Mouse (Mus musculus) liver, embryonic 11.5 days (tissue): Measurements from ENCODE around the gene Hoxc5. TPM values are rescaled to one million over a fixed set of nuclear protein-coding genes. Genes with fewer than 3 reads are reported as not detected.

Source experiments
- ATAC-seq: fragments of 200-750 bp; cut with Nextera tagmentation; replicated peaks from 2 replicates; pipeline ENCODE4 v1.8.0; 2017; ENCODE audit warnings: moderate number of reproducible peaks, mild to moderate bottlenecking, moderate TSS enrichment, moderate library complexity; ENCODE audit not compliant: low FRiP score
- DNase-seq: peaks from one replicate; pipeline ENCODE4 v3.0.0-alpha.2; 2017; ENCODE audit warnings: low spot score
- H3K27ac ChIP-seq: fragments of 300-500 bp; sonication (generic); 2 replicates; pipeline ENCODE4 v1.5.1; 2014; ENCODE audit warnings: mild to moderate bottlenecking, low read depth, low read length, control low read depth
- H3K27me3 ChIP-seq: fragments of 300-500 bp; sonication (generic); replicated peaks from 2 replicates; pipeline ENCODE4 v1.6.1; 2014; ENCODE audit warnings: low read length, mixed read lengths; ENCODE audit not compliant: control insufficient read depth, insufficient read depth
- H3K36me3 ChIP-seq: fragments of 300-500 bp; sonication (generic); 2 replicates; pipeline ENCODE4 v1.6.1; 2014; ENCODE audit warnings: mild to moderate bottlenecking, low read length, moderate library complexity, mixed read lengths; ENCODE audit not compliant: control insufficient read depth, insufficient read depth
- H3K4me1 ChIP-seq: fragments of 300-500 bp; sonication (generic); replicated peaks from 2 replicates; pipeline ENCODE4 v1.6.1; 2014; ENCODE audit warnings: low read length, mixed read lengths; ENCODE audit not compliant: control insufficient read depth, insufficient read depth
- H3K4me2 ChIP-seq: fragments of 300-500 bp; sonication (generic); 2 replicates; pipeline ENCODE4 v1.6.1; 2014; ENCODE audit warnings: mild to moderate bottlenecking, control low read depth, moderate library complexity
- H3K4me3 ChIP-seq: fragments of 300-500 bp; sonication (generic); 2 replicates; pipeline ENCODE4 v1.5.1; 2014; ENCODE audit warnings: low read depth, low read length, control low read depth
- H3K9ac ChIP-seq: fragments of 300-500 bp; sonication (generic); 2 replicates; pipeline ENCODE4 v1.6.1; 2014; ENCODE audit warnings: low read depth, low read length, control low read depth
- H3K9me3 ChIP-seq: fragments of 300-500 bp; sonication (generic); 2 replicates; pipeline ENCODE4 v1.6.1; 2016; ENCODE audit warnings: low read length, inconsistent platforms, mixed read lengths; ENCODE audit not compliant: control insufficient read depth
- WGBS: fragments of 180-500 bp; shearing (Covaris S2); extraction: QIAGEN DNeasy Blood & Tissue Kit; methylation state at CpG from one replicate; pipeline ENCODE4 v1.1.7; 2014; 5-methylcytosine and 5-hydroxymethylcytosine counted together
- polyA plus RNA-seq: library from polyadenylated mRNA; unstranded; fragments of >200 nt; fragmentation: Nextera tagmentation; extraction: Ambion mirVana; gene quantifications from 2 replicates; pipeline ENCODE4 v1.2.1, GENCODE M21; 2014

The Hoxc5 gene
- polyA plus RNA-seq, 1 experiment from 2014 or later = 4.1 TPM

- Histone ChIP-seq H3K4me3 (no peak overlapping the region), H3K4me1 (no peaks in the 10 kb centered on the region; the same call in 1 of the 2 replicates), H3K9me3 (no peaks in the 10 kb centered on the region), H3K27me3 (peaks cover 100% of the 10 kb centered on the region), H3K4me2 (no peak overlapping the region), H3K36me3 (no peaks in the 10 kb centered on the region), H3K27ac (no peak overlapping the region), H3K9ac (no peak overlapping the region)
- ATAC-seq (no peak), DNase-seq (no peak)
- 1% methylated on average over 17 of the region's 17 CpGs for WGBS
Measured at GRCm38 (mm10) chr15:103005308-103005707, 38.1 kb downstream of the Hoxc5 start.

GRCm38 (mm10) chr15:103005797-103006196, 38.6 kb downstream of the Hoxc5 start:
- Histone ChIP-seq H3K27me3 (peaks cover 100% of the 10 kb centered on the region), H3K4me3 (no peak overlapping the region), H3K9ac (no peak overlapping the region), H3K9me3 (no peaks in the 10 kb centered on the region), H3K36me3 (no peaks in the 10 kb centered on the region), H3K27ac (no peak overlapping the region), H3K4me1 (no peaks in the 10 kb centered on the region), H3K4me2 (no peak overlapping the region)
- no peak for DNase-seq
- 10% methylated on average over 5 of the region's 5 CpGs for WGBS
- ATAC-seq = no peak

GRCm38 (mm10) chr15:103006326-103006725, 39.1 kb downstream of the Hoxc5 start:
- Histone ChIP-seq H3K9me3 (no peaks in the 10 kb centered on the region), H3K27me3 (peaks cover 100% of the 10 kb centered on the region), H3K4me3 (no peak overlapping the region), H3K9ac (no peak overlapping the region), H3K27ac (no peak overlapping the region), H3K4me2 (no peak overlapping the region), H3K4me1 (no peaks in the 10 kb centered on the region), H3K36me3 (no peaks in the 10 kb centered on the region)
- ATAC-seq = no peak
- DNase-seq = no peak
- WGBS = 17% methylated on average over 1 of the region's 1 CpGs

- ATAC-seq = no peak
- Histone ChIP-seq H3K36me3 (no peaks in the 10 kb centered on the region), H3K27ac (no peak overlapping the region), H3K4me3 (peak overlapping the region; percentile 28; the same call in 1 of the 2 replicates), H3K27me3 (peaks cover 99% of the 10 kb centered on the region), H3K9ac (no peak overlapping the region), H3K9me3 (no peaks in the 10 kb centered on the region), H3K4me1 (no peaks in the 10 kb centered on the region), H3K4me2 (peak overlapping the region; percentile 35)
- no peak for DNase-seq
- WGBS = 2% methylated on average over 27 of the region's 27 CpGs
Measured at GRCm38 (mm10) chr15:103009265-103010111, 42.2 kb downstream of the Hoxc5 start.

GRCm38 (mm10) chr15:103010112-103010846, 43.0 kb downstream of the Hoxc5 start:
- H3K4me1 ChIP-seq = no peaks in the 10 kb centered on the region

GRCm38 (mm10) chr15:103010847-103011555, 43.8 kb downstream of the Hoxc5 start:
- ATAC-seq (no peak), DNase-seq (no peak)
- H3K27ac ChIP-seq = no peak overlapping the region
- H3K9ac ChIP-seq = no peak overlapping the region
- H3K4me1 ChIP-seq = no peaks in the 10 kb centered on the region
- WGBS = 4% methylated on average over 28 of the region's 28 CpGs
- H3K4me2 ChIP-seq = peak overlapping the region; percentile 35; the same call in 1 of the 2 replicates
- peak overlapping the region; percentile 17; the same call in 1 of the 2 replicates for H3K4me3 ChIP-seq
- peaks cover 99% of the 10 kb centered on the region for H3K27me3 ChIP-seq
- H3K36me3 ChIP-seq = no peaks in the 10 kb centered on the region
- no peaks in the 10 kb centered on the region for H3K9me3 ChIP-seq

More at GRCm38 (mm10) chr15:103010112-103010846, 43.0 kb downstream of the Hoxc5 start:
- Histone ChIP-seq H3K27me3 (peaks cover 99% of the 10 kb centered on the region), H3K9ac (no peak overlapping the region), H3K4me2 (peak overlapping the region; percentile 35; the same call in 1 of the 2 replicates), H3K36me3 (no peaks in the 10 kb centered on the region), H3K4me3 (0 out of 2 replicates have a peak overlapping the region, but pooled peaks have one; percentile 28), H3K27ac (no peak overlapping the region), H3K9me3 (no peaks in the 10 kb centered on the region)
- ATAC-seq (no peak), DNase-seq (no peak)
- 3% methylated on average over 31 of the region's 31 CpGs for WGBS

- Histone ChIP-seq H3K36me3 (no peaks in the 10 kb centered on the region), H3K27me3 (peaks cover 99% of the 10 kb centered on the region), H3K4me3 (peak overlapping the region; percentile 17), H3K4me1 (no peaks in the 10 kb centered on the region), H3K27ac (peak overlapping the region; percentile 7; the same call in 1 of the 2 replicates), H3K9ac (peak overlapping the region; percentile 46), H3K9me3 (no peaks in the 10 kb centered on the region), H3K4me2 (peak overlapping the region; percentile 39)
- WGBS = 5% methylated on average over 26 of the region's 26 CpGs
- ATAC-seq (no peak), DNase-seq (no peak)
Measured at GRCm38 (mm10) chr15:103011928-103012486, 44.8 kb downstream of the Hoxc5 start.
